Mouse (Mus musculus) erythroblast, embryonic 14.5 days (primary cell): Measurements from ENCODE around the gene Fam173a. TPM values are rescaled to one million over a fixed set of nuclear protein-coding genes. Genes with fewer than 3 reads are reported as not detected.

Experiments used
- H3K27me3 ChIP-seq: 2 replicates; pipeline ENCODE4 v1.6.1; 2012; ENCODE audit warnings: inconsistent platforms; ENCODE audit not compliant: control insufficient read depth
- H3K36me3 ChIP-seq: 2 replicates; pipeline ENCODE4 v1.6.1; 2012; ENCODE audit warnings: mild to moderate bottlenecking, inconsistent platforms; ENCODE audit not compliant: control insufficient read depth
- H3K4me1 ChIP-seq: 2 replicates; pipeline ENCODE4 v1.6.1; 2012; ENCODE audit warnings: inconsistent platforms; ENCODE audit not compliant: control insufficient read depth
- H3K4me3 ChIP-seq: replicated peaks from 2 replicates; pipeline ENCODE3; 2012; ENCODE audit warnings: moderate library complexity, mild to moderate bottlenecking, inconsistent platforms
- H3K9me3 ChIP-seq: 2 replicates; pipeline ENCODE4 v1.6.1; 2012; ENCODE audit warnings: low read length, inconsistent platforms, mixed read lengths; ENCODE audit not compliant: control insufficient read depth
- GATA1 ChIP-seq: IDR thresholded peaks from 2 replicates; pipeline ENCODE4 v1.6.1; 2012; ENCODE audit warnings: low read length, inconsistent platforms, mixed read lengths
- TAL1 ChIP-seq: IDR thresholded peaks from 3 replicates; pipeline ENCODE4 v1.6.1; 2012; ENCODE audit warnings: low read length, inconsistent platforms, mixed read lengths
- polyA plus RNA-seq: library from polyadenylated mRNA; stranded (reverse); fragments of >175 nt; gene quantifications from 2 replicates; pipeline ENCODE4 v1.2.3, GENCODE M21; 2012

Gene Fam173a
- polyA plus RNA-seq, 1 experiment: 2.8 TPM

DNA sequence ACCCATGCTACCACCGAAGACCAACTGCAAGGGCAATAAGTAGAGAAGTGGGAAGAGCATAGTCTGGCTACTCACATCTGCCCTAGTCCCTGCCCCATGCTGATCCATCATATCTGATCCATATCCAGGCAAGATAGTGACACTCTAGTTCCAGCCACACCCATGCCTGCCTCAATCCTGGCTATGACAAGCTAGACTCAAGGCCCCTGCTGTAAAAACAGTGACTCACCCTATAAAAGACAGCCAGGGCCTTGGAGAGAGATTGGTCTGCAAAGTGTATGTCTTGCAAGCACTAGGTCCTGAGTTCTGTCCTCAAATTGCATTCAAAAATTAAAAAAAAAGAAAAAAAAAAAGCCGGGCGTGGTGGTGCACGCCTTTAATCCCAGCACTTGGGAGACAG is 13.8 kb upstream of the Fam173a start:
- H3K9me3 ChIP-seq: peaks cover 4% of the 10 kb centered on the region; the same call in 1 of the 2 replicates
- no peak overlapping the region for H3K4me3 ChIP-seq
- H3K36me3 ChIP-seq: no peaks in the 10 kb centered on the region
- TF ChIP-seq TAL1 (no peak), GATA1 (no peak)
- H3K27me3 ChIP-seq: peaks cover 80% of the 10 kb centered on the region
- peaks cover 11% of the 10 kb centered on the region for H3K4me1 ChIP-seq

DNA sequence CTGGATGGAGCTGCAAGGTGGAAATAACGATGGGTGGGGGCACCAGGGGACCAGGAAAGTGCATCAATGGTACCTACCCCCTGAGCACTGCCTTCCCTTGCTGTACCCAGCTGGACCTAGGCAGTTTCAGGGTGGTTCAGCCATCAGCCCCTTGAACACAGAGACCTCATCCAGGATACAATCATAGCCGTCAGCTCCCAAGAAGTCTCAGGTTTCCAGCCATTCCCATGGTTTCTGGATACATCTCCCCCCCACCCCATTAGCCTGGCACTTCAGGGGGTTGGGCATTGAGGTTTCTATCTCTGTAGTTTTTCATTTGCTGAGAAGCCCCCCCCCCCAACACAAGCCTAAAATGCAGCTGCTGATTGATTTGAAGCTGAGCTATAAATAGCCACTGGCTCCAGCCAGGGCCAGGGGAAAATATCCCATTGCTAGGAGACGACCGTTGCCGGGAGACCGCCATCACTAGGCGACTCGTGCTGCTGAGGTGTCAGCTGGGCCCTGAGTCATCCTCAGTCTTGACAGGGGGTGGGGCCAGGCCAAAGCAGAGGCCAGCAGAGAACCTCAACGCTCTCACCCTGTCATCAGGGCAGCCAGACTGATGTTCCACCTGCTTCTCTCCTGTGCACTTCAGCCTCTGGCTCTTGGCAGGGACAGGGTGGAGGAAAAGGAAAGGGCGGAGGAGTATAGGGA is 10.3 kb upstream of the Fam173a start:
- no peaks in the 10 kb centered on the region for H3K36me3 ChIP-seq
- no peaks in the 10 kb centered on the region for H3K9me3 ChIP-seq
- H3K4me1 ChIP-seq: no peaks in the 10 kb centered on the region; the same call in 1 of the 2 replicates
- H3K27me3 ChIP-seq: peaks cover 49% of the 10 kb centered on the region
- no peak overlapping the region for H3K4me3 ChIP-seq
- TF ChIP-seq TAL1 (no peak), GATA1 (no peak)

DNA sequence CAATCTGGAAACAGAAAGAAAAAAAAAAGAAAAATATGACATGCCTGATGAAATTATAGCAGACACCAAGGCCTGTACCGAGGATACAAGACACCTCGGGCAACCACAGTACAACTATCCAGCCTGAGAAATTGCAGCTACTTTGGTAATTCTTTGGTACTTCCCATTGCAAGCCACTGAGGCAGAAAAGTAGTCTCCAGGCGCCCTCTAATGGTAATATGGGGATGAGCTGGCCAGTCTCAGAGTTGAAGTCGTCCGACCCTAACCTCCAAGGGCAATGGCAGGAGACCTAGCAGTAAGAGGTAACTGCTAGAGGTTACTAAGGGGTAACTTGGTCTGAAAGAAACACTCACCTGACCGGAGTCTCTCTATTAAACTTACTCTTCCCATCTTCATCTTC is 8.3 kb upstream of the Fam173a start:
- H3K27me3 ChIP-seq: peaks cover 36% of the 10 kb centered on the region
- TF ChIP-seq GATA1: no peak
- no peak for TF ChIP-seq TAL1
- H3K36me3 ChIP-seq: no peaks in the 10 kb centered on the region
- no peaks in the 10 kb centered on the region for H3K9me3 ChIP-seq
- no peak overlapping the region for H3K4me3 ChIP-seq
- peaks cover 14% of the 10 kb centered on the region for H3K4me1 ChIP-seq

DNA sequence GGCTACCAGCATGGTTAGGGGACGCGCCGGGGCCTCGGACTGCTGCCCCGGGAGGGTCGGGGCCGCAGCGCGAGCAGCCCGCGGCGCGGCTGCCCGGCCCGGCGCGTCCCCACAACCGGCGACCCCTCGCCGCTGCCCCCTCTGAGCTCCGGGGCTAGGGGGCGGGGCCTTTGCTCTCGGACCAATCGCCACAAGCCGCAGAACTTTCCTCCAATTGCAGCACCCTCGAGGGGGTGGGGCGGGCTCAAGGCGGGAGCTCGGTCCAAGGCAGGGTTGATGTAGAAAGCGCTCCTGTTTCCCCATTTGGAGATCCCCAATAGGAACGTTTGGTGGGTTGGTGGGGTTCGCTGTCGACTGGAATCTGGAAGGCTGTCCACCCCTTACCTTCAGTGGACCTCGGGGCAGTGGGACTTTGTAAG is 4.3 kb upstream of the Fam173a start, which contains the start of gene Metrn:
Gene Metrn, minus strand, starts transcription at position 186 of the 419 bp plus-strand sequence.
- Histone ChIP-seq H3K4me1 (peaks cover 52% of the 10 kb centered on the region), H3K27me3 (peaks cover 8% of the 10 kb centered on the region), H3K9me3 (no peaks in the 10 kb centered on the region), H3K4me3 (peak within 1 kb of the TSS; percentile 82), H3K36me3 (peaks cover 7% of the 10 kb centered on the region)
- TF ChIP-seq TAL1: no peak
- no peak for TF ChIP-seq GATA1

DNA sequence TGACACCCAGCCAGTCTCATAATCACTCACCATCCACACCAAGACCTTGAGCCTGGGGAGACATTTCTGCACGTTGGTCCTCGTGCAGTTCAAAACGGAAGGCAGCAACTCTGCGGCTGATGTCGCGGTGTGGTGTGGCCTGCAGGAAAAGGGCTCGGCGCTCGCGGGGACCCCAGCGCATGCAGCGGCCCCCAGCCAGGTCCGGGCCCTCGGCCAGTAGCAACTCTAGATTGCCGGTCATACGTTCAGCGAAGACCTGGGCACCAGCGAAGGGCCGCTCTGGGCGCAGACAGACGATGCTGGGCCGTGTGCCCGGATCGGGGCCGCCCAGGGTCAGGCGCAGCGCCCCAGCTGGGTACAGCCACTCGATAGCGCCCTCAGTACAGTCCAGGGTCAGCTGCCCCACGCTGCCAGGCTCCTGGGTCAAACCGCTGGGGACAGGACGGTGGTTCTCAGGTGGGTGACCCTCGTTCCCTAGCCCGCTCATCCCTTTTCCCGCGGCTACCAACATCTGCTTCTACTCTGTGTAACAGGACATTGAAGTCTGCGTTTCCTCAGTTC is 3.6 kb upstream of the Fam173a start:
- peak overlapping the region; percentile 82 for H3K4me3 ChIP-seq
- H3K4me1 ChIP-seq: peaks cover 59% of the 10 kb centered on the region
- peaks cover 2% of the 10 kb centered on the region for H3K27me3 ChIP-seq
- TF ChIP-seq GATA1: no peak
- no peak for TF ChIP-seq TAL1
- H3K9me3 ChIP-seq: no peaks in the 10 kb centered on the region
- H3K36me3 ChIP-seq: peaks cover 7% of the 10 kb centered on the region

DNA sequence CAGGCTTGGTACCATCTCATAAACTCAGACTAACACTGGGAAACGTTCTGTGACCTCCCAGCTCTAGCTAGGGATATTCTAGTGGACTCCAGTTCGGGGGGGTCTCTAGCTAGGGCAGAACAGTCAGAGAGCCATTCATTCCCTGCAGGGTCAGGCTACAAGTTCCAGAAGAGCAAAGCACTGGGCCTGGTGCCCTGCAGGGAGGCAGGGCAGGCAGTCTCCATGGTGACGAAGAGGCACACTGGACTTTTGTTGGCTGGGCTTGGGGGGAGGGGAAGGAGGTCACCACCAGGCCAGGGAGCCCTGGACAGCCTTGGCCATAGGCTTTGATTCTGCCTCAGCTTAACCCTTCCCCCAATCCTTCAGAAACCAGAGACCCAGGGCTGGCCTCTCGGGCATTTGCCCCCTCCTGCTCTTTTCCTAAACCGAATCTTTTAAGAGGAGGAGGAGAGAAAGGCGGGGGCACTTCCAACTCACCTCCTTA is 3.0 kb upstream of the Fam173a start, which contains the start of gene AC134908.4:
Gene AC134908.4, minus strand, starts transcription at position 51 of the 484 bp plus-strand sequence.
- peaks cover 66% of the 10 kb centered on the region for H3K4me1 ChIP-seq
- peak within 1 kb of the TSS; percentile 82 for H3K4me3 ChIP-seq
- H3K36me3 ChIP-seq: peaks cover 9% of the 10 kb centered on the region
- TF ChIP-seq GATA1 (no peak), TAL1 (no peak)
- no peaks in the 10 kb centered on the region for H3K9me3 ChIP-seq
- no peaks in the 10 kb centered on the region; the same call in 1 of the 2 replicates for H3K27me3 ChIP-seq

DNA sequence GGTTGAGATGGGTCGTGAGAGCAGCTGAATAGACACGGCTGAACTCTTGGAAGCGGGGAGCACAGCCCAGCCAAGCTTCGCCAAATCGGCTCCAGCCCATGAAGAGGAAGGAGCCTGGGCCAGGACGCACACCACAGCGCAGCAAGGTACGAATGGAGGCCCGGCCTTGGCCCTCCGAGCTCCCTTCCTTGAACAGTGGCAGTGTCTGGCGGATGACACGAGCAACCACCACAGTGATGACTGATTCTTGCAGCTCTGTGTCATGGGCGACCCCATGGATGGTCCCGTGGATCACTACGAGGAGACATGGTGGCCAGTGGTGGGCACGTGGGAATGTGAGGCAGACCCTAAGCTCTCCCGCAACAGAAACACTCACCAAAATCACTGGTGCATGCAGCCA is 2.3 kb upstream of the Fam173a start:
- Histone ChIP-seq H3K9me3 (no peaks in the 10 kb centered on the region), H3K36me3 (peaks cover 13% of the 10 kb centered on the region), H3K4me3 (no peak overlapping the region), H3K27me3 (no peaks in the 10 kb centered on the region; the same call in 1 of the 2 replicates), H3K4me1 (peaks cover 68% of the 10 kb centered on the region)
- TF ChIP-seq GATA1: no peak
- TF ChIP-seq TAL1: no peak

DNA sequence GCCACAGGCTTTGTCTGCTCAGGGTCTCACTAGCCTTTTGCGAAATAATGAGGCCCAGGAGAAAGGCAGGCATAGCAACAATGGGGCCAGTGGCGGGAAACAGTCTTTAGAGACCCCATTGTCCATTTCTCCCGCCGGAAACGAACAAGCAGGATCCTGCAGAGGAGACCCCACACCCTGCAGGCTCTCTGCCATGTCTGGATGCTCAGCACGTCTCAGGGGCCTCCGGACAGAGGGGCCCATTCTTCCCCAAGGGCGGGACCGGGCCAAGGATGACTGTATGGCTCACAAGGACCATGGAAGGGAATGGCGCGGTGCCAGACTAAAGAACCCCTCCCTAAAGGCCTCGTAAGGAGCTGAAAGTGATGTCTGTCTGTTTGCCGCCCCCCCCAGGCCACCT is 1.5 kb upstream of the Fam173a start:
- peaks cover 68% of the 10 kb centered on the region for H3K4me1 ChIP-seq

DNA sequence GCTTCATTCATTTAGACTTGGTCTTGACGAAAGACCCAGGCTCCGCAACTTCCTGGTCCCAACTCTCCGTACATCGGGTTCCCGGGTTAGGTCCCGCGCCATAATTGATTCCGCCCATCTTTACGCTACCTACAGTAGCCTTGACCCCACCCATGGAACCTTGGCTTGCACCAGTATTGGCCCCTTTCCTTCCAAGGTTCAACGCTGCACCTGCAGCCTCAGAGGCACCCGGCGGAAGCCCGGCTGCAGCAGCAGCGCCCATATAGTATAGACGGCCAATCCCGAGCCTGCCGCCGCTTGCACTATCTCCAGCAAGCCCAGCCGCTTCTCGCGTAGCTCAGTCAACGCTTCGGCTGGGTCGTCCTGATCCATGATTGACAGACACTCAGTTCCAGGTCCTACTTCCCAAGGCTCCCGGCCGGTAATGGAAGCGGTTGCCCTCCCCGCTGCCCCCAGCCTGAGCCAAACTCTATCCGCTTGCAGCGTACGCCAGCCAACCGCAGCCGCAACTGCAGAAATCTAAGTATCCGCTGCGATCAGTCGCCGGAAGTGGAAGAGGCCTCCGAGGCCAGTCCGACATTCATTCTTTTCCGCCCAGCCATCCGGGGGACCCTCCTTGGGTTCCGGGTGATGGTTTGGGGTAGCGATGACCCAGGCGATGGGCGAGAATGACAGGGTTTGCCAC is 716 bp downstream of the Fam173a start:
- Histone ChIP-seq H3K9me3 (no peaks in the 10 kb centered on the region), H3K36me3 (peaks cover 41% of the 10 kb centered on the region), H3K4me1 (peaks cover 61% of the 10 kb centered on the region), H3K27me3 (no peaks in the 10 kb centered on the region), H3K4me3 (peak overlapping the region; percentile 87)
- no peak; the same call in 1 of the 2 replicates for TF ChIP-seq GATA1
- TF ChIP-seq TAL1: no peak

More for the DNA sequence above, 1.5 kb upstream of the Fam173a start:
- no peak overlapping the region for H3K4me3 ChIP-seq
- H3K9me3 ChIP-seq: no peaks in the 10 kb centered on the region
- peaks cover 21% of the 10 kb centered on the region for H3K36me3 ChIP-seq
- no peaks in the 10 kb centered on the region; the same call in 1 of the 2 replicates for H3K27me3 ChIP-seq
- no peak for TF ChIP-seq GATA1
- TF ChIP-seq TAL1: no peak
